Mouse (Mus musculus) thymus, adult 18-20 months (tissue): ENCODE measurements around the gene Wfdc9.
"Not testable (repeated sequence)": the region's sequence is repeated elsewhere in the genome, so short reads cannot be mapped to it uniquely, and the experiment has no call there.

Source experiments
- DNase-seq, 2 experiments: peaks; one replicate each; pipeline ENCODE4 v3.0.0; 2022; ENCODE audit warnings: mixed read lengths in 2 of 2

Wfdc9 gene

DNA sequence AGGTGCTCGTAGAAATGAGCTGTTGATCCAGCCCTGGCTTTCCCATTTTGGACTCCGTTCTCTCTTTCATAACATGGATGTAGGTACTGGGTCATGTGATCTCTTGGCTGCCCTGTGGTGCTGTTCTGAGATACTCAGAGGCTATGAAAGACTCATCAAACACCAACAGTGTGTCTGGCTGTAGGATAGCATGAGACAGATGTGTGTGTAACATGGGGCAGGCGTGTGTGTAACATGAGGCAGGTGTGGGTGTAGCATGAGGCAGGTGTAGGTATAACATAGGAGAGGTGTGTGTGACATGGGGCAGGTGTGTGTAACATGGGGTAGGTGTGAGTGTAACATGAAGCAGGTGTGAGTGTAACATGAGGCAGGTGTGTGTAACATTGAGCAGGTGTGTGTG lies 41.0 kb downstream of the Wfdc9 start:
- DNase-seq, result no peak

DNA sequence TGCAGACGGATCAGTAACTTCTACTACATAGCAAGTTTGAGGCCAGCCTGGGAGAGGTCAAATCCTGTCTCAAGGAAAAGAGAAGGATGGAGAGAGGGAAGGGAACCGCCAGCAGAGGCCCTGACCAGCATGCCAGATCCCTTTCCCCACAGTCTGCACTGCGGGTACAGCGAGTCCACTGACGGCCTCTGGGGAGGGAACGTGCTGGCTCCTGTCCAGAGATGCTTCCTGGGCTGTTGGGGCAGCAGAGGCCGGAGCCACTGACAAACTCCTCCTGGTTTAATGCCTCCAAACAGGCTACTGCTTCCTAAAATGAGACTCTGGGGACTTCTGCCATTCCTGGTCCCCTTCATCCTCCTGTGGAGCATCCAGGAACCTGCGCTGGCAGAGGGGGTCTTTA lies 42.9 kb downstream of the Wfdc9 start, which contains the start of the genes Wfdc6b and Wfdc8:
Gene Wfdc6b, plus strand, starts transcription at position 52 of the 400 bp plus-strand sequence.
Gene Wfdc8, minus strand, starts transcription at position 156 of the 400 bp plus-strand sequence.
- DNase-seq, result not testable (repeated sequence)

DNA sequence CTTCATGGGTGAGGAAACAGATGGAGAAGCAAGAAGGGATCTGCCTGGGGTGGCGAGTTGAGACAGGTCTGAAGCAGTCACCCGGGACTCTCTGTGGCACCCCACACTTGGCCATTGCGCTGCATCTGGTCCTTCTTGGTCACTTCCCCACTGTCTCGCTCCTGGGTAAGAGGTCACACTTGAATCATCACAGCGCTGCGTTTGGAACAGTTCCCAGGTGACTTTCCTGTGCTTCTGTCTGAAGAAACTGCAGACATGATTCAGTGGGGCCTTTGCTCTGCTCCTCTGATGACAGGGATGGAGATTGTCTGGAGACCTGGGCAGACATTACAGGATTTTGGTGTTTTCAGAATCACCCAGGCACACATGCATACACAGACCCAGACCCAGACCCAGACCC lies 47.6 kb downstream of the Wfdc9 start:
- DNase-seq, result no peak

DNA sequence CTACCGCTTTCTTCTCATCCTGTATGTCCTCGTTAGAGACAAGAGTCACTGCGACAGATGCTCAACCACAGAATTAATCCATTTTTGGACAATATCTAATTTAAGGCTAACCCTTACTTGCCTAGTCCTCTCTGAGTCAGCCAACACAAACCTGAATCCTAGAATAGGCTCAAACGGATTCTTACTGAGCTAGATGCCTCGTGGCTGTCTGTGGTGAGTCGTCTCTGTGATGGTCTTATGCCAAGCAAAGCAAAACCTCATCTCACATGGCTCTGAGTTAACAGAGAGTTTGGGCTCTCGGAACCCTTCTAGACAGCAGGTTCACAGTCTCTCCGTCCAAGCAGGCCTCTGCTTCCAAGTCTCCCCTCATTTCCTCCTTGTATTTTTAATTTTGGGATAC lies 52.0 kb downstream of the Wfdc9 start:
- no peak for DNase-seq

DNA sequence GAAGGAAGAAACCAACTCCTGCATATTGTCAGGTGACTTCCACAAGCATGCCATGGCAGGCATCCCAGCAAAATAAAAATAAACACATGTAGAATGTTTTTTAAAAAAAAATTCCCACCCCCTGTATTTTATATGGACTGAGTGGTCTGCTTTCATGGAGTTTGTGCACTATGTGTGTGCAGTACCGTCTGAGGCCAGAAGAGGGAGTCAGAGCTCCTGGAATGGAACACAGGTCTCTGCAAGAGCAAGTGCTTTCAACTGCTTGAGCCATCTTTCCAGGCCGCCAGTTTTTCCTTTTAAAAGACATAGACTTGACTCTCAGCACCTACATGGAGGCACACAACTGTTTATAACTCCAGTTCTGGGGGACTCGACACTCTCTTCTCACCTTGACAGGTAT lies 52.9 kb downstream of the Wfdc9 start:
- no peak for DNase-seq

DNA sequence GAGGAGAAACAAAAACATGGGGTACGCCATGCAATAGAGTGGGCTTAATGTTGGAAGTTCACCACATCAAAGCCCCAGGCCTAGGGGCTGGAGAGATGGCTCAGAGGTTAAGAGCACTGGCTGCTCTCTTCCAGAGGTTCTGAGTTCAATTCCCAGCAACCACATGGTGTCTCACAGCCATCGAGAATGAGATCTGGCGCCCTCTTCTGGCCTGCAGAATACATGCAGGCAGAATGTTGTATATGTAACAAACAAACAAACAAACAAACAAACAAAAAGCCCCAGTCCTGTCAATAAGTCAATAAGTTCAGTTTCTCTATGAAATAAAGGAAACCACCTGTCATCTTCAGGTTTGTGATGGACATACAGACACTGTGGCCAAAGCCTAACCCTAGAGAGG lies 56.2 kb downstream of the Wfdc9 start:
- no peak for DNase-seq
